In genomic region chr11:120238306-120238705, GRCm38 (mm10) we compare ENCODE assay signal across 8 mouse cellular contexts. TPM values are rescaled to one million over a fixed set of nuclear protein-coding genes. Genes with fewer than 3 reads are reported as not detected.
A peak's percentile ranks its signal among the peaks of the same experiment; 100 is the strongest.
DNase-seq lines count a peak whose midpoint lies in the region; ATAC-seq and TF ChIP-seq lines count a peak whose summit lies in the region.

No protein-coding gene starts in this region.

- no peak overlapping the region for H3K4me3 ChIP-seq in kidney, adult 2 months (ENCODE audit: insufficient read depth, low read depth, low read length)
- H3K4me3 ChIP-seq in embryonic facial prominence, embryonic 13.5 days = peak overlapping the region; percentile 91
- peak overlapping the region; percentile 82 for H3K4me3 ChIP-seq in hindbrain, postnatal 0 days (ENCODE audit: low read length)
- H3K4me3 ChIP-seq in midbrain, postnatal 0 days (ENCODE audit: low read depth, low read length) = peak overlapping the region; percentile 97

- H3K9me3 ChIP-seq in embryonic facial prominence, embryonic 13.5 days = no peaks in the 10 kb centered on the region
- H3K9me3 ChIP-seq in hindbrain, postnatal 0 days (ENCODE audit: low read length) = no peaks in the 10 kb centered on the region
- H3K9me3 ChIP-seq in midbrain, postnatal 0 days (ENCODE audit: low read length) = no peaks in the 10 kb centered on the region

- peak overlapping the region; percentile 99 for H3K9ac ChIP-seq in embryonic facial prominence, embryonic 13.5 days
- H3K9ac ChIP-seq in hindbrain, postnatal 0 days (replicated peaks; ENCODE audit: low read length) = peak overlapping the region; percentile 100
- peak overlapping the region; percentile 100 for H3K9ac ChIP-seq in midbrain, postnatal 0 days (replicated peaks; ENCODE audit: low read length, poor library complexity, severe bottlenecking)

- H3K36me3 ChIP-seq in kidney, adult 2 months (ENCODE audit: control insufficient read depth, insufficient read depth, low read length) = no peaks in the 10 kb centered on the region
- H3K36me3 ChIP-seq in embryonic facial prominence, embryonic 13.5 days = 0 out of 2 replicates have a peak, but pooled peaks cover 11% of the 10 kb centered on the region
- no peaks in the 10 kb centered on the region for H3K36me3 ChIP-seq in hindbrain, postnatal 0 days (ENCODE audit: insufficient read depth, low read length)
- peaks cover 3% of the 10 kb centered on the region; the same call in 1 of the 2 replicates for H3K36me3 ChIP-seq in midbrain, postnatal 0 days (ENCODE audit: insufficient read depth, low read length)

- no peak for ATAC-seq in embryonic facial prominence, embryonic 13.5 days (ENCODE audit: insufficient number of reproducible peaks, insufficient read depth, low FRiP score, low TSS enrichment, low read depth)
- no peak for ATAC-seq in hindbrain, postnatal 0 days
- no peak for ATAC-seq in midbrain, postnatal 0 days (ENCODE audit: low FRiP score)

- TF ChIP-seq POLR2A in kidney, adult 2 months (IDR thresholded peaks at IDR 0.05; ENCODE audit: low read depth, low read length) = no peak

- peaks cover 28% of the 10 kb centered on the region for H3K4me1 ChIP-seq in kidney, adult 2 months (ENCODE audit: control insufficient read depth, insufficient read depth, low read length)
- peaks cover 58% of the 10 kb centered on the region for H3K4me1 ChIP-seq in embryonic facial prominence, embryonic 13.5 days
- H3K4me1 ChIP-seq in hindbrain, postnatal 0 days (ENCODE audit: insufficient read depth, low read length) = peaks cover 43% of the 10 kb centered on the region
- peaks cover 20% of the 10 kb centered on the region for H3K4me1 ChIP-seq in midbrain, postnatal 0 days (ENCODE audit: insufficient read depth, low read length)

- peak overlapping the region; percentile 99 for H3K4me2 ChIP-seq in embryonic facial prominence, embryonic 13.5 days
- peak overlapping the region; percentile 92 for H3K4me2 ChIP-seq in hindbrain, postnatal 0 days (ENCODE audit: low read depth, low read length)
- peak overlapping the region; percentile 95 for H3K4me2 ChIP-seq in midbrain, postnatal 0 days (ENCODE audit: low read depth, low read length, poor library complexity, severe bottlenecking)

- H3K27ac ChIP-seq in kidney, adult 2 months (ENCODE audit: insufficient read depth, low read depth, low read length) = peak overlapping the region; percentile 26; the same call in 1 of the 2 replicates
- H3K27ac ChIP-seq in embryonic facial prominence, embryonic 13.5 days = peak overlapping the region; percentile 95
- peak overlapping the region; percentile 98 for H3K27ac ChIP-seq in hindbrain, postnatal 0 days
- H3K27ac ChIP-seq in midbrain, postnatal 0 days (ENCODE audit: low read depth, low read length) = peak overlapping the region; percentile 99

- no peak for TF ChIP-seq CTCF in kidney, adult 2 months (conservative IDR thresholded peaks at IDR 0.05; ENCODE audit: insufficient read depth, insufficient read length, low read depth, low read length)
- no peak for TF ChIP-seq CTCF in hindbrain, postnatal 0 days (IDR thresholded peaks at IDR 0.05; ENCODE audit: low read depth)
- TF ChIP-seq CTCF in midbrain, postnatal 0 days (IDR thresholded peaks at IDR 0.05) = no peak

- no peak for DNase-seq in kidney, adult 2 months
- no peak for DNase-seq in kidney, adult 9 months
- DNase-seq in hindbrain, postnatal 0 days (ENCODE audit: low spot score) = no peak
- DNase-seq in midbrain, postnatal 0 days (ENCODE audit: low spot score) = peak; percentile 46
- no peak for DNase-seq in frontal cortex, postnatal 14 days (ENCODE audit: low spot score in 2 of 2)
- no peak for DNase-seq in adrenal gland, postnatal 14 days
- DNase-seq in spleen, postnatal 4 days (ENCODE audit: low spot score in 2 of 2) = no peak

- 17% methylated on average over 8 of the region's 8 CpGs for WGBS in kidney, adult 2 months
- 7% methylated on average over 8 of the region's 8 CpGs for WGBS in embryonic facial prominence, embryonic 13.5 days
- 18% methylated on average over 8 of the region's 8 CpGs for WGBS in hindbrain, postnatal 0 days
- 4% methylated on average over 8 of the region's 8 CpGs for WGBS in midbrain, postnatal 0 days

- H3K27me3 ChIP-seq in kidney, adult 2 months (replicated peaks; ENCODE audit: control insufficient read depth, insufficient read depth, low read length) = no peaks in the 10 kb centered on the region
- H3K27me3 ChIP-seq in embryonic facial prominence, embryonic 13.5 days = no peaks in the 10 kb centered on the region
- no peaks in the 10 kb centered on the region for H3K27me3 ChIP-seq in hindbrain, postnatal 0 days (ENCODE audit: insufficient read depth, low read length)
- no peaks in the 10 kb centered on the region for H3K27me3 ChIP-seq in midbrain, postnatal 0 days (ENCODE audit: insufficient read depth, low read length)

RNA-seq across cellular contexts. Expression of gene Bahcc1, which starts 5.6 kb away (rescaled TPM):
- polyA plus RNA-seq in kidney, adult 2 months (2012; rRNA removed) = 8.0 and 9.2 TPM in 2 replicates
- 13.1 and 13.9 TPM in 2 replicates for polyA plus RNA-seq in embryonic facial prominence, embryonic 13.5 days (2015; fragmentation: Nextera tagmentation; extraction: Ambion mirVana)
- total RNA-seq in hindbrain, postnatal 0 days (2014; rRNA removed) = 31.1 and 43.1 TPM in 2 replicates
- polyA plus RNA-seq in hindbrain, postnatal 0 days (2015; fragmentation: Nextera tagmentation; extraction: Ambion mirVana) = 8.8 and 9.1 TPM in 2 replicates
- total RNA-seq in midbrain, postnatal 0 days (2014; rRNA removed) = 39.9 and 49.8 TPM in 2 replicates
- polyA plus RNA-seq in midbrain, postnatal 0 days (2015; fragmentation: Nextera tagmentation; extraction: Ambion mirVana) = 5.9 and 9.5 TPM in 2 replicates
- 12.4 and 17.2 TPM in 2 replicates for total RNA-seq in adrenal gland, postnatal 14 days (2021)

Comparison
In these comparisons a context has a peak if more than half of its experiments do, and no peak if none do; other contexts are left out.
1. H3K27ac ChIP-seq: peak in every context shown above with its lines; median percentile 99 in midbrain, postnatal 0 days; 98 in hindbrain, postnatal 0 days; 95 in embryonic facial prominence, embryonic 13.5 days; 26 in kidney, adult 2 months.